Mouse (Mus musculus): ENCODE measurements around the gene N4bp2l1. TPM values are rescaled to one million over a fixed set of nuclear protein-coding genes. Genes with fewer than 3 reads are reported as not detected.

Gene N4bp2l1
- 12.0 and 15.6 TPM in 2 replicates for polyA plus RNA-seq (2012; ENCODE audit: low replicate concordance)

GRCm38 (mm10) chr5:150597088-150597487 is at the start of gene N4bp2l1:
Gene N4bp2l1, minus strand, starts transcription at chr5:150597188.

GRCm38 (mm10) chr5:150521937-150522866 is 74.8 kb downstream of the N4bp2l1 start, which contains the start of gene Brca2:
Gene Brca2, plus strand, starts transcription at chr5:150522630.

Other genes starting within 250 kb of the N4bp2l1 start
- not detected in 2 replicates for gene Zar1l, start 79.0 kb downstream of the N4bp2l1 start, polyA plus RNA-seq (2012; ENCODE audit: low replicate concordance)
- gene Brca2, start 74.6 kb downstream of the N4bp2l1 start, polyA plus RNA-seq (2012; ENCODE audit: low replicate concordance) = 22.8 and 26.8 TPM in 2 replicates
- 16.5 and 29.6 TPM in 2 replicates for gene N4bp2l2, start 69.0 kb upstream of the N4bp2l1 start, polyA plus RNA-seq (2012; ENCODE audit: low replicate concordance)
- gene Pds5b, start 76.6 kb upstream of the N4bp2l1 start, polyA plus RNA-seq (2012; ENCODE audit: low replicate concordance) = 1.1 and 3.2 TPM in 2 replicates

Measured in leukemia stem cell, adult 10-12 weeks (primary cell).